Mouse (Mus musculus): ENCODE results near the gene Gm6812.
"Not testable (repeated sequence)": the region's sequence is repeated elsewhere in the genome, so short reads cannot be mapped to it uniquely, and the experiment has no call there.

Gm6812 gene

GRCm38 (mm10) chrX:68892953-68893352, at the start of gene Gm6812:
Gene Gm6812 (minus strand): TSS chrX:68893053.
- not testable (repeated sequence) for DNase-seq (ENCODE audit: low spot score in 2 of 2)

GRCm38 (mm10) chrX:68865145-68865544, 27.7 kb downstream of the Gm6812 start:
- DNase-seq (ENCODE audit: low spot score in 2 of 2) = no peak

Measured in heart, adult 9 months (tissue).